Mouse (Mus musculus) cerebellum, adult 2 months (tissue): ENCODE data around the gene Dlgap1.

Experiments used
- CTCF ChIP-seq: fragments of 200-500 bp; IDR thresholded peaks from 2 replicates; pipeline ENCODE4 v1.5.1; 2011; ENCODE audit warnings: low read depth, mild to moderate bottlenecking, control low read depth, low read length, moderate library complexity, borderline replicate concordance; ENCODE audit not compliant: insufficient read depth
- POLR2A ChIP-seq: fragments of 200-500 bp; IDR thresholded peaks from 2 replicates; pipeline ENCODE4 v1.6.1; 2011; ENCODE audit warnings: low read length, control low read depth, borderline replicate concordance; ENCODE audit not compliant: insufficient read depth

DNA sequence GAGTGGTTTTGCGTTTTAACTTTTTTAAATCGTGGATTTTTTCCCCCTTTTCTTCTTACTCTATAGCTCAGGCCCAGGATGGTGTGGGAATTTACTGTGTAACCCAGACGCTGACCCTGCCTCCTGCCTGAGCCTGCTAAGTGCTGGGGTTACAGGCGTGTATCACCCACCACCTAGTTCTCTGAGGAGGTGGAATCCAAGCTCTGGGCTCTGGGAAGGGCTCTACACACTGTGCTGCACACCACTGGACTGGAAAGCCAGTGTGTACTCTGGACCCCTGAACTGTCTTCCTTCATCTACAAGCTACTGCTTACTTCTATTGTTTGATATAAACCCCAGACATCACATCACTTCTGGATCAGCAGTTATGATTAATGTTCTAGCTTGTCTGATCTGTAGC lies 889.9 kb downstream of the Dlgap1 start:
- TF ChIP-seq CTCF (no peak), POLR2A (no peak)
